Mouse (Mus musculus): ENCODE data around the gene Zbtb41.

DNA sequence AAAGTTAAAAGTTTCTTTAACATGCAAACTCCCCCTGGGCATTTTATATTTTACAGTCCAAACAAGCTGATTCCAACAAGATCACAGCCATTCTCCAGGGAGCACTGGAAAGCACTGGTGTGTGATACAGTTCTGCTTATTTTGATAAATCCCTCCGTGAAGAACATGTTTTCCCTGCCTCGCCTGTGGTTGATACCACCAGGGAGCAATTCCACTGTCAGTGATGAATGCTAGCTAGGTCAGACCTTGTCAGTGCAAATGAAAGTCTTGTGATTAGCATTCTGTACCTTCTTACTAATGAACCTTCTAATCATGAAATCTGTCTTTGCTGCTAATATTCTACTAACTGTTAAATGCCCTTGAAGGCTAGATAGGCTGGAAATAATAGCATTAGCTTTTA is 30.3 kb upstream of the Zbtb41 start:
- no peak for TF ChIP-seq CTCF (IDR thresholded peaks at IDR 0.05)
- no peak for TF ChIP-seq EP300 (IDR thresholded peaks at IDR 0.05)
